Mouse (Mus musculus) ES-Bruce4 (cell line): ENCODE measurements around the gene Gadd45g.

ENCODE experiments used
- CTCF ChIP-seq: IDR thresholded peaks from one replicate; pipeline ENCODE4 v1.8.1; 2011; ENCODE audit warnings: low read depth, low read length
- POLR2A ChIP-seq: IDR thresholded peaks from one replicate; pipeline ENCODE4 v1.8.1; 2011; ENCODE audit warnings: low read length; ENCODE audit not compliant: insufficient read depth

DNA sequence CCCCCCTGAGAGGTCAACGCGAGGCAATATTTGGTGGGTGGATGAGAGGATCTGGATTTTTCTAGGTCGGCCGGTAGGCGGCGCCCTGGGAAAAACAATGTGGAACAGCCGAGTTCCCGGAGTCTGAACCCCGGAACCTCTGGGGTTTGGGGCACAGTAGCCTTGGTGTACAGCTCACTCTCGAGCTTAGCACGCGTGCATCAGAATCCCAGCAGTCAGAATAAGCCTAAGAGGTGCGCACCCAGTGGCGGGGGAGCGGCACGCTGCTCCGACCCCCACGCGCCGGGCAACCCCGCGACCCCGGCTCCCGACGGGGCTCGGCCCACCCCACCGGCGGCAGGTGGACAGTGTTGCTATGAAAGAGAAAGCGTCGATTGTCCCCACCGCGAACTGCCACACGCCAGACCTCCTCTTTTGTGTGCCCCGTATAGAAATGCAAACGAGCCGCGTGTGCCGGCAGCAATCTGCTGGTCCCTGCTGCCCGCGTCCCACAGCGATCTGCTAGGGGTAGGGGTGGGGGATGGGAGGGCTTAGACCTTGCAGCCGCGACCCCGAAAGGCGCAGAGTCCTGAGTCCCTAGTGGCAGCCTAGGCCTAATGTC lies 787 bp upstream of the Gadd45g start:
- peak; percentile 32 for TF ChIP-seq CTCF
- no peak for TF ChIP-seq POLR2A
